Mouse (Mus musculus): ENCODE data around the gene Ccdc187.

The Ccdc187 gene

GRCm38 (mm10) chr2:26316576-26317246 is 22.4 kb upstream of the Ccdc187 start:
- in situ Hi-C loops (cut with MseI, MboI): no loop called here

- in situ Hi-C loops (cut with MseI, MboI): no loop called here
These were observed 21.6 kb upstream of the Ccdc187 start for GRCm38 (mm10) chr2:26315925-26316311.

- in situ Hi-C loops (cut with MseI, MboI): no loop called here
These were observed 20.9 kb upstream of the Ccdc187 start, which contains the start of gene Gpsm1 for GRCm38 (mm10) chr2:26315072-26315924. Gene Gpsm1 (plus strand): TSS chr2:26315515.

- in situ Hi-C loops (cut with MseI, MboI): no loop called here
These were observed 20.1 kb upstream of the Ccdc187 start for GRCm38 (mm10) chr2:26314281-26315071.

- in situ Hi-C loops (cut with MseI, MboI): no loop called here
These were observed 19.0 kb upstream of the Ccdc187 start for GRCm38 (mm10) chr2:26313394-26313793.

- in situ Hi-C loops (cut with MseI, MboI): no loop called here
These were observed 18.5 kb upstream of the Ccdc187 start for GRCm38 (mm10) chr2:26312812-26313211.

- in situ Hi-C loops (cut with MseI, MboI): no loop called here
These were observed 17.6 kb upstream of the Ccdc187 start for GRCm38 (mm10) chr2:26311936-26312335.

- in situ Hi-C loops (cut with MseI, MboI): loop anchor here in 1 of 2 experiments (10.0 kb wide), 1 partner anchor 255 kb away; no protein-coding TSS in a partner anchor
These were observed 15.4 kb upstream of the Ccdc187 start for GRCm38 (mm10) chr2:26309739-26310138.

- in situ Hi-C loops (cut with MseI, MboI): loop anchor here in 1 of 2 experiments (10.0 kb wide), 1 partner anchor 258 kb away; no protein-coding TSS in a partner anchor
These were observed 12.3 kb upstream of the Ccdc187 start for GRCm38 (mm10) chr2:26306702-26307101.

- in situ Hi-C loops (cut with MseI, MboI): loop anchor here in 1 of 2 experiments (10.0 kb wide), 1 partner anchor 259 kb away; no protein-coding TSS in a partner anchor
These were observed 11.2 kb upstream of the Ccdc187 start for GRCm38 (mm10) chr2:26305555-26305954.

GRCm38 (mm10) chr2:26304711-26305110 is 10.4 kb upstream of the Ccdc187 start:
- in situ Hi-C loops (cut with MseI, MboI): loop anchor here in 1 of 2 experiments (10.0 kb wide), 1 partner anchor 260 kb away; no protein-coding TSS in a partner anchor

- in situ Hi-C loops (cut with MseI, MboI): loop anchor here in 1 of 2 experiments (10.0 kb wide), 1 partner anchor 263 kb away; no protein-coding TSS in a partner anchor
These were observed 7.7 kb upstream of the Ccdc187 start for GRCm38 (mm10) chr2:26302005-26302503.

GRCm38 (mm10) chr2:26300808-26301174 is 6.4 kb upstream of the Ccdc187 start:
- in situ Hi-C loops (cut with MseI, MboI): loop anchor here in 1 of 2 experiments (10.0 kb wide), 1 partner anchor 264 kb away; no protein-coding TSS in a partner anchor

GRCm38 (mm10) chr2:26300161-26300807 is 5.9 kb upstream of the Ccdc187 start:
- in situ Hi-C loops (cut with MseI, MboI): loop anchor here in 1 of 2 experiments (10.0 kb wide), 1 partner anchor 265 kb away; no protein-coding TSS in a partner anchor

- in situ Hi-C loops (cut with MseI, MboI): no loop called here
These were observed 5.0 kb upstream of the Ccdc187 start for GRCm38 (mm10) chr2:26299336-26299735.

- in situ Hi-C loops (cut with MseI, MboI): no loop called here
These were observed 4.5 kb upstream of the Ccdc187 start for GRCm38 (mm10) chr2:26298856-26299230.

- in situ Hi-C loops (cut with MseI, MboI): no loop called here
These were observed 4.0 kb upstream of the Ccdc187 start for GRCm38 (mm10) chr2:26298208-26298855.

- in situ Hi-C loops (cut with MseI, MboI): no loop called here
These were observed 2.3 kb upstream of the Ccdc187 start for GRCm38 (mm10) chr2:26296606-26297195.

- in situ Hi-C loops (cut with MseI, MboI): no loop called here
These were observed 4.2 kb downstream of the Ccdc187 start for GRCm38 (mm10) chr2:26290133-26290532.

GRCm38 (mm10) chr2:26286391-26286790 is 8.0 kb downstream of the Ccdc187 start:
- in situ Hi-C loops (cut with MseI, MboI): no loop called here
